Comparison of ENCODE assay signal across 20 mouse cellular contexts in the genomic region with DNA sequence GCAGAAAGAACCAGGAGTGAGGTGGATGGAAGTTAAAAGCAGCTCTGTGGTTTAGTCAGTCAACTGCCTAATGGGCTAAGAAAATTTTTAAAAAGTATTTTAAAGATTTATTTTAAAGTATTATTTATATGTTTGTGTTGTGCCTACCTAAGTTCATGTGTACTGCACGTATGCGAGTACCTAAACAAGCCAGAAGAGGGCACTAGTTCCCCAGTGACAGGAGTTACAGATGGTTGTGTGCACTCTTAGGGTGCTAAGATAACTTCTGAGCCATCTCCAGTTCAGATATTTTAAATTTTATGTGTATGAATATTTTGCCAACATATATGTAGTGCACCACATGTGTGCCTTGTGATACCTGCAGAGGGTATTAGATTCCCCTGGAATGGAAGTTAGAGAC.
A peak's percentile ranks its signal among the peaks of the same experiment; 100 is the strongest.
DNase-seq lines count a peak whose midpoint lies in the region; ATAC-seq and TF ChIP-seq lines count a peak whose summit lies in the region.
"Had no signal": no experiment of that assay in that cellular context is flagged by ENCODE, and none has a peak within 500 bp of the region (broad histone marks: within the 10 kb centered on the region; RNA-seq: fewer than 3 reads in every experiment).

No protein-coding gene starts in this region.

- DNase-seq in thymus, postnatal 14 days = peak; percentile 31
- DNase-seq in thymus, postnatal 4 days = no peak
- no peak for DNase-seq in brain, embryonic 14.5 days (ENCODE audit: low read depth)
- DNase-seq in stomach, postnatal 0 days (ENCODE audit: low spot score) = no peak
- no peak for DNase-seq in gastrocnemius, postnatal 4 days (ENCODE audit: low spot score in 2 of 2)
- no peak for DNase-seq in cerebellum, postnatal 10 days
- DNase-seq: adrenal gland, adult 8-10 months; cerebellum, postnatal 25 days; gastrocnemius, postnatal 14 days; kidney, adult 9 months; kidney, postnatal 4 days; lung, adult 18-20 months; lung, postnatal 36 days; retina, postnatal 1 day; right cerebral cortex, postnatal 4 days; thymus, postnatal 25 days had no signal

- H3K9ac ChIP-seq in intestine, postnatal 0 days (ENCODE audit: low read depth, low read length) = no peak overlapping the region
- no peak overlapping the region for H3K9ac ChIP-seq in intestine, embryonic 16.5 days (ENCODE audit: low read depth, low read length)
- no peak overlapping the region for H3K9ac ChIP-seq in stomach, postnatal 0 days (ENCODE audit: low read length)
- H3K9ac ChIP-seq: embryonic facial prominence, embryonic 15.5 days had no signal

- no peak overlapping the region for H3K27ac ChIP-seq in intestine, postnatal 0 days (ENCODE audit: low read depth, low read length)
- H3K27ac ChIP-seq in intestine, embryonic 16.5 days (ENCODE audit: low read length) = no peak overlapping the region
- H3K27ac ChIP-seq in stomach, postnatal 0 days (replicated peaks) = no peak overlapping the region
- H3K27ac ChIP-seq: embryonic facial prominence, embryonic 15.5 days; midbrain, embryonic 10.5 days had no signal

- no peaks in the 10 kb centered on the region for H3K9me3 ChIP-seq in intestine, postnatal 0 days (ENCODE audit: control insufficient read depth)
- H3K9me3 ChIP-seq in intestine, embryonic 16.5 days (ENCODE audit: control insufficient read depth, low read length) = no peaks in the 10 kb centered on the region
- H3K9me3 ChIP-seq in stomach, postnatal 0 days (ENCODE audit: control insufficient read depth, low read length) = no peaks in the 10 kb centered on the region
- H3K9me3 ChIP-seq: embryonic facial prominence, embryonic 15.5 days; midbrain, embryonic 10.5 days had no signal

- TF ChIP-seq CTCF in intestine, postnatal 0 days (IDR thresholded peaks at IDR 0.05; ENCODE audit: low read depth) = 0 out of 2 replicates have a peak, but pooled peaks have one; percentile 31
- peak; percentile 3; the same call in 1 of the 2 replicates for TF ChIP-seq CTCF in brain, embryonic 14.5 days (IDR thresholded peaks at IDR 0.05; ENCODE audit: borderline replicate concordance, extremely low read depth, insufficient read depth, insufficient read length)
- peak; percentile 33 for TF ChIP-seq CTCF in stomach, postnatal 0 days (IDR thresholded peaks at IDR 0.05; ENCODE audit: low read depth)

- no peak for ATAC-seq in intestine, postnatal 0 days
- no peak for ATAC-seq in intestine, embryonic 16.5 days
- no peak for ATAC-seq in stomach, postnatal 0 days (ENCODE audit: low FRiP score, low TSS enrichment)

- WGBS in intestine, postnatal 0 days = 100% methylated on average over 2 of the region's 2 CpGs
- 99% methylated on average over 2 of the region's 2 CpGs for WGBS in intestine, embryonic 16.5 days
- WGBS in stomach, postnatal 0 days = 91% methylated on average over 2 of the region's 2 CpGs

- TF ChIP-seq POLR2A in brain, embryonic 14.5 days (IDR thresholded peaks at IDR 0.05; ENCODE audit: borderline replicate concordance, extremely low read depth, insufficient read depth, insufficient read length, poor library complexity, severe bottlenecking) = no peak

- H3K4me1 ChIP-seq in intestine, postnatal 0 days (replicated peaks; ENCODE audit: control insufficient read depth, insufficient read depth, low read length) = peaks cover 9% of the 10 kb centered on the region
- no peaks in the 10 kb centered on the region for H3K4me1 ChIP-seq in intestine, embryonic 16.5 days (ENCODE audit: control insufficient read depth, insufficient read depth, low read length)
- no peaks in the 10 kb centered on the region for H3K4me1 ChIP-seq in stomach, postnatal 0 days (replicated peaks; ENCODE audit: control insufficient read depth, insufficient read depth)
- H3K4me1 ChIP-seq: embryonic facial prominence, embryonic 15.5 days; midbrain, embryonic 10.5 days had no signal

- no peak overlapping the region for H3K4me2 ChIP-seq in intestine, postnatal 0 days (replicated peaks; ENCODE audit: low read depth)
- no peak overlapping the region for H3K4me2 ChIP-seq in intestine, embryonic 16.5 days (ENCODE audit: low read depth, low read length)
- no peak overlapping the region for H3K4me2 ChIP-seq in stomach, postnatal 0 days (replicated peaks; ENCODE audit: low read depth)
- H3K4me2 ChIP-seq: embryonic facial prominence, embryonic 15.5 days had no signal

- H3K36me3 ChIP-seq in intestine, postnatal 0 days (ENCODE audit: control insufficient read depth, insufficient read depth) = no peaks in the 10 kb centered on the region
- no peaks in the 10 kb centered on the region for H3K36me3 ChIP-seq in intestine, embryonic 16.5 days (ENCODE audit: control insufficient read depth, insufficient read depth, low read length)
- H3K36me3 ChIP-seq in stomach, postnatal 0 days (ENCODE audit: control insufficient read depth, insufficient read depth, low read length) = 0 out of 2 replicates have a peak, but pooled peaks cover 2% of the 10 kb centered on the region
- H3K36me3 ChIP-seq: embryonic facial prominence, embryonic 15.5 days; midbrain, embryonic 10.5 days had no signal

- TF ChIP-seq EP300 in stomach, postnatal 0 days (optimal IDR thresholded peaks at IDR 0.05) = no peak

- H3K27me3 ChIP-seq in intestine, postnatal 0 days (replicated peaks; ENCODE audit: control insufficient read depth, insufficient read depth, low read length) = no peaks in the 10 kb centered on the region
- no peaks in the 10 kb centered on the region for H3K27me3 ChIP-seq in intestine, embryonic 16.5 days (replicated peaks; ENCODE audit: control insufficient read depth, insufficient read depth, low read length)
- H3K27me3 ChIP-seq in stomach, postnatal 0 days (ENCODE audit: control insufficient read depth, insufficient read depth, low read length) = no peaks in the 10 kb centered on the region
- H3K27me3 ChIP-seq: embryonic facial prominence, embryonic 15.5 days had no signal

- H3K4me3 ChIP-seq in intestine, postnatal 0 days (ENCODE audit: low read depth, low read length) = no peak overlapping the region
- H3K4me3 ChIP-seq in intestine, embryonic 16.5 days (ENCODE audit: low read length) = no peak overlapping the region
- H3K4me3 ChIP-seq in stomach, postnatal 0 days (ENCODE audit: low read depth, low read length) = no peak overlapping the region
- H3K4me3 ChIP-seq: embryonic facial prominence, embryonic 15.5 days; midbrain, embryonic 10.5 days had no signal
